Mouse (Mus musculus) heart, postnatal 14 days (tissue): ENCODE measurements around the gene Nek2. TPM values are rescaled to one million over a fixed set of nuclear protein-coding genes. Genes with fewer than 3 reads are reported as not detected.

Experiments
- total RNA-seq, 2 experiments: library from RNA; stranded (reverse); gene quantifications; 2 replicates each; pipeline ENCODE4 v1.2.3; 2021

The Nek2 gene
- total RNA-seq, 2 experiments from 2014 or later, result 2.6 to 4.1 TPM

Other genes starting within 250 kb of the Nek2 start
- gene Dtl, start 245.9 kb upstream of the Nek2 start, total RNA-seq, result 1 to 10 TPM in 1 of 2 experiments, under 1 TPM in 1; 0.98 to 2.1 TPM
- gene Ints7, start 245.8 kb upstream of the Nek2 start, total RNA-seq, result 10 to 100 TPM; 17.9 to 19.8 TPM
- 10 to 100 TPM; 84.8 to 91.7 TPM for gene Lpgat1, start 103.6 kb upstream of the Nek2 start, total RNA-seq
- gene Slc30a1, start 85.3 kb downstream of the Nek2 start, total RNA-seq, result 10 to 100 TPM; 21.9 to 26.4 TPM
- gene Rd3, start 155.9 kb downstream of the Nek2 start, total RNA-seq, result under 1 TPM; 0.45 to 0.51 TPM